Mouse (Mus musculus) layer of hippocampus, adult 9-10 months (tissue): Measurements from ENCODE around the gene Phtf1.

Experiments
- DNase-seq: peaks from one replicate; pipeline ENCODE4 v3.0.0; 2022; ENCODE audit warnings: low spot score

Phtf1 gene

DNA sequence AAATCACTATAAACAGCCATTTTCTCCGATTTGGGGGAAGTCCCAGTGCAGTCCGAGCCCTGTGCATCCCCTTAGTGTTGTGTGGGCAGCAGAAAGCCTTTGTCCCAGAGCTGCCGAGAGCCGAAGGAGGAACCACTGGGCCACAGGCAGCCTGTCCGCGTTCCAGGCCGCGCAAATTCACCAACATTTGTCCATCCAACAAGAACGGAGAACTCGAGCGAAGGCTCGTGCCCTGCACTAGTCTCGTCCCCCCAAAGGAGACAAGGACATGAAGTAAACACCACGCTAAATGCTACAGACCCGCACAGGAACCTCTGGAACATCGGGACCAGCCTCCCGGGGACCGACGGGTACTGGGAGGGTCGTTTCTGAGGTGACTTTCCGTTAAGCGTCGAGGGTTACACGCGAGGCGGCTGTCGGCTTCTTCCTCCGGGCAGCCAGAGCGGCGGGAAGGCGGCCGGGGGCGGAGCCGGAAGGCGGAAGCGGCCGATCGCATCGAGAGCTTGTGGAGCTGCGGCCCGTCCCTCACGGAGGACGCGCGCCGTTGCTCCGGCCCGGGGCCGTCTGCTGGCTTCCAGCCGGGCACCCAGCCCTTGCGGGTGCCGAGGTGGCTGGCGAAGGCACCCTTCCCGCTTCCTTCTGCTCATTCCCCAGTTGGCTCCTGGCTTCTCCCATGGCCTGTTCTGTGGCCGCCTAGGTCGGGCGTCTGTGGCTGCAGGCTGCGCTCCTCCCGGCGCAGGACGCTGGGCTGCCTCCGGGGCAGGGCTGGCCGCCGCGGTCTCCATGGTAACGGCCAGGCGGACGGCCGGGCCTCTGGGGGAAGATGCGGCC lies at the start of gene Phtf1:
Gene Phtf1, plus strand, starts transcription at position 250 of the 831 bp plus-strand sequence.
- DNase-seq = peak; percentile 54

DNA sequence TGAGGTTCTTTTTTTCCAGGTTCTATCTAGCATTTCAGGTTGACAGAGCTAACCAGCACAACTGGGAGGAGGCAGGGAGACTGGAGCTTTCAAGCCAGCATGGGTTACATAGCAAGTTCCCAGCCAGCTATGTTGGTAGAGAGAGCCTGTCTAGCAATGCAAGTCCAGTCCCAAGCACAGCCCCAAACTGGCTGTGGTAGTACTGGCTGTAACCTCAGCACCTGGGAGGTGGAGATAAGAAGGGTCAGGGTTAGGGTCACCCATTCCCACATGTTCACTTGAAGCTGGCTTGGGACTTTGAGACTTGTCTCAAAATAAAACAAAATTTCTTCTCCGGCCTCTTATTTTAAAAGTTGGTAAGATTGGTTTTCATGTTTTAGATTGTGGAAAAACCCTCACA lies 47.8 kb upstream of the Phtf1 start:
- DNase-seq = no peak

DNA sequence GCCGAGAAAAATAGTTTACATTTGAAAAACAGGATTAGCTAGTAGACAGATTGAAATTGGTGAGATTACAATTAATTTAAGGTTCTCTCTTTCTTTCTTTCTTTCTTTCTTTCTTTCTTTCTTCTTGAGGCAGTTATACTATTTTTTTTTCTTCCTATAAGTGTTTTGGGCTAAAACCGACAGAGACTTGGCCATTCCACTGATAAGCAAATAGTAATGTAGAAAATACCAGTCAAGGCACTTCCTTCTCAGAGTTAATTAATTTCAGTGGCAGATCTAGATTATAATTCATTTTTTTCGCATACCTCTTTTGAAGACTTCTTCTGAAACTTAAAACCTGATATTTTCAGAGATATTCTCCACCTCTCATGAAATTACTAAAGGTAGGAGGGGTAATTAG lies 42.6 kb upstream of the Phtf1 start:
- DNase-seq = no peak

DNA sequence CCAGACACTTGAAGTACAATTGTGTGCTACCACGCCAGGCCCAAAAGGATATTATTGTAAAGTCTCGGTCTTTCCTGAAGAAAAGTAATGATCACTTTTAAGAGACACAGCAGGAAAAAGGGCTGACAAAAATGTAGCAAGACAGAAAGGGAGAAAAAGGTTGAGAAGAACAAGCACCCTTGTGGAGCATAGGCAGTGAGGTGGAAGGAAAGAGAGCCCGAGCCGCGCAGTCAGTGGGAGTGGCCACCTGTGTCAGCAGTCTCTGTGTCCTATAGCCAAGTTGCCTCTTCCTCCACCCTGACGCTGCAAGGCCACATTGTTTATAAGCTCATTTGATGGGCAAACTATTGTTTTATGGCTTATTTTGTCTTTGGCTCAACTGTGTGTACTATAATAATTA lies 40.4 kb upstream of the Phtf1 start:
- no peak for DNase-seq

DNA sequence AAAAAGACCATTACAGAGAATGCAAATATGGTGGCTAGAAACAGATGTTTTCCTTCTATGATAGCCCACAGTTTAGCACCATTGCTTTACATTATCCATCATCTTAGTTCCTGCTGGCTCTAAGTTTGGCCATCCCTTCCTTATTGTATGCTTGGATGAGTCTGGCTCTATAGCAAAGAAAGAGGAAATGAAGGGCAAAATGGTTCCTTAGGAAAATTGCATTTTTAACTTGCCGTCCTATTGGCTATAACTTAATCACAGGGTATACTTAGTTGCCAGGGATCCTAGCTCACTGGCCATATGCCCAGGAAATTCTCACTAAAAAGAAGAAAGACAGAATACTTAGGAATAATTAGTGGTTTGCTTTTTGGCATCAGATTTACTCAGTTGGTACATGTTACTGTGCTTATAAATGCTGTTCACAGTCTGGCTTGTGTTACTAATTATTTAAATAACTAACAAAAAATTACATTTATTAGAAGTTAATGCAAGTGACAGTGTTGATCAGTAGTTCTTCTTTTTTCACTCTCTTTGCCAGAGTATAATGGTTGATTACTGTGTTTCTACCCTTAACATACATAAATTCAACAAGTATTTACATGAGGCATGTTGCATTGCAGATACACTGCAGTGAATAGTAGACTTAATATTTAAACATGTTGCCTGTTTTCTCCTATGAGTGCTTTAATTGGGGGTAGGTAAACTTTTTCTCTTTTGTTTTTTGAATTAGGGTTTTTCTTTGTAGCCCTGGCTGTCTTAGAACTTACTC lies 22.9 kb upstream of the Phtf1 start:
- DNase-seq = peak; percentile 24

DNA sequence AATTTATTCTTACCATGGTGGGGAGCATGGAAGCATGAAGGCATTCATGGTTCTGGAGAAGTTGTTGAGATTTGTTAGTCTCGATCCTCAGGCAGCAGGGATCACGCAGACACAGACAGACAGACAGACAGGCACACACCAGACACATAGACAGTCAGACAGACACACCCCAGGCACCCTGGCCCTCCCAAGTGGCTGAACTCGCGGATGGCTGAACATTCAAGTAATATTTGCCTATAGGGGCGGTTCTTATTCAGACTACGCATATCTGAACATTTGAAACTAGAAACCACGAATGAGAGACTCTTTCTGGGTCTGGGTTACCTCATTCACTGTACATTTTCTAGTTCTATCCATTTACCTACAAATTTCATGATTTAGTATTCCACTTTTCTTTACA lies 19.2 kb upstream of the Phtf1 start:
- no peak for DNase-seq

DNA sequence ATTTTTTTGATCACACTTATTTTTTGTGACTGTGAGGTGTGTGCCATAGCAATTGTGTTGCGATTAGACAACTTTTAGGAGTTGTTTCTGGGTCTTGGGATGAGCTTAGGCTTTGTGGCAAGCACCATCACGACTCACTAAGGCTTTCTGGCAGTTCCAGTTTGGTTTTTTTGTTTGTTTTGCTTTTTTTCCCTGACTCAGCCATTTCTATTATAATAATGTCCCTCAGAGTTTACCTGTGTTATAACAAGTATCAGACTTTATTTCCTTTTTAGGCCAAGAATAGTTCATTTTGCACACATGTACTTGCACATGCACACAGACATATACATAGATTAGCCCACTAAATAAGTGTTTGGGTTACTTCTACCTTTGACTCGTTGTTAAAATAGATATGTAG lies 7.3 kb upstream of the Phtf1 start:
- DNase-seq = no peak

DNA sequence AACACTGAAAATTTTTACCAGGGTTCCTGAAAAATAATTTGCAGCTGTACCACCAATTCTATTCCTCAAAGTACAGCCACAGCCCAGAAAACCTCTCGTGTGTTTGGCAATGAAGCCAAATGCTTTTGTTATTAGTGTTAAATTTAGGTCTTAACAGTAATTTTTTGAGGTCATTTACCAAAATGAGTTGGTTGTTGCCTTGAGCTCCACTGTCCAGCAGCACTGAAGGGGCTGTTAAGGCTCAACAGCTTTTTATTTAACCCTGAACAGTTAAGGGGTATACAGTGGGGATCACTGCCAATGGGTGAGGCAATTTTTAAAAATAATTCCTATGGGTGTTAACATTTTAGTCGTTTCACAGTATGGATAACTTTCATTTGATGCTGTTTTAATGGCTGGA lies 679 bp upstream of the Phtf1 start:
- no peak for DNase-seq

DNA sequence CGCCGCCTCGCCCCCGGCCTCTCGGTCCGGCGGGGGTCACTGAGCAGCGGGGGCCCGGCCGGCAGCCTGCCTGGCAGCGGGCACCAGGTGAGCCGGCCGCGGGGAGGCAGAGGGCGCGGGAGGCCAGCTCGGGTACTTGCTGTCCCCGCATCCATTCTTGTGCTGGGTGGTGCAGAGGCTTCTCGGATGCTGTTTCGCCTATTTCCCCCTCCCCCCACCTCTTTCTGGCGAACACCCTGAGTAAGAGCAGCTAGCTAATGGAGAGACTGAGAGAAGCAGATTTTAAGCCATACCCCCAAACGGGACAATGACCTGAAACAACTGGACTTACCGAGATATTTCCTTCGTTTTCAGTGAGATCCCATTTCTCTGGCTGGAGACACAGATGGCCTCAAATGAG lies 791 bp downstream of the Phtf1 start:
- DNase-seq = peak; percentile 18

DNA sequence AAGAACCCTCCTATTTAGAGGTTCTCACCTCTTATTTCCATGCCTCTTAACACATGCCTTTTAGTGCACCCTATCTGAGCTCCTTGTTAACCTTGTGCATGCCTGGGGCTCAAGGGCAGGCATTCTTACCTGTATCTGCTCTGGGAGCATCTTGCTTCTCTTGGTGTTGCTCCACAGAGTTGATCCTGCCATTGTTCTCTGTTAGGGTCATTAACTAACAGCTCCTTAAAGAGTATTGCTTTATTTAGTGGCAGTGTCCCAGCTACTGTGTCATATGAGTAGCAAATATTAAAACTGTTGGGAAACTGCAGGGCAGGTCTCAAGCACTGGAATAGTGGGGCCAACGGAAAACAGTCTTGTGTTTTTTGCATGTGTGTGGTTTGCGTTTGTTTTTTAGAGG lies 3.2 kb downstream of the Phtf1 start:
- DNase-seq = no peak

DNA sequence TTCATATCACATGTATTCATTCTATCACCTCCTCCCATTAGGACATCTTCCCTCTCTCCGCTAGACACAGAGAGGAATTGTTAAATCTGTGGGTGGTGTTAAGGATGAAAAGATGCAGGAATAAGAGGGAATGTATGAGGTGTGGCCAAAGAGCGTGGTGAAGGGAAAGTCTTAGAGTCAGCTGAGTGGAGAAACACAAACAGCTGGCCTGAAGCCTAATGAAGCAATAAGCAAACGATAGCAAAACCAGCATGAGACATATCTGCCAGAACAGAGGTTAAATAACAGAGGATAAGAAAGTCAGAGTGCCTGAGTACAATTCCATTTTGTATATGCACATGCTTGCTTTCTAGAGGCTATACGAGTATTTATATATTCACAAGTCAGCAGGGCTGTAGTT lies 16.6 kb downstream of the Phtf1 start:
- DNase-seq = no peak

DNA sequence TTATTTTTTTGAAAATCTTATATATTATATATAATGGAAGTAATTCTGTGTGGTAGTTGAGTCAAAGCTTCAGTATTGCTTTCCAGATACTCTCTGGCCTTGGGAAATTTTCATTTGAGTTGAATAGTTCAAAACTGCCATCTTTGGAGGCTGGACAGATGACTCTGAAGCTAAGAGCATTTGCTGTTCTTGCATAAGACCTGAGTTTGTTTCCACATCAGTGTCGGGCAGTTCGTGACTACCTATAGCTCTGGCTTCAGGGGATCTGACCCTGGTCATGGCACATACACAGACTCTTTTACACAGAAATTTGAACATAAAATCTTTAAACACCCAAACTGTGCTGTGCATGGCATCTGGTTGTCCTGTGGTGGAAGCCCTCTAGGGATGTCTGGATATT lies 17.3 kb downstream of the Phtf1 start:
- no peak for DNase-seq

DNA sequence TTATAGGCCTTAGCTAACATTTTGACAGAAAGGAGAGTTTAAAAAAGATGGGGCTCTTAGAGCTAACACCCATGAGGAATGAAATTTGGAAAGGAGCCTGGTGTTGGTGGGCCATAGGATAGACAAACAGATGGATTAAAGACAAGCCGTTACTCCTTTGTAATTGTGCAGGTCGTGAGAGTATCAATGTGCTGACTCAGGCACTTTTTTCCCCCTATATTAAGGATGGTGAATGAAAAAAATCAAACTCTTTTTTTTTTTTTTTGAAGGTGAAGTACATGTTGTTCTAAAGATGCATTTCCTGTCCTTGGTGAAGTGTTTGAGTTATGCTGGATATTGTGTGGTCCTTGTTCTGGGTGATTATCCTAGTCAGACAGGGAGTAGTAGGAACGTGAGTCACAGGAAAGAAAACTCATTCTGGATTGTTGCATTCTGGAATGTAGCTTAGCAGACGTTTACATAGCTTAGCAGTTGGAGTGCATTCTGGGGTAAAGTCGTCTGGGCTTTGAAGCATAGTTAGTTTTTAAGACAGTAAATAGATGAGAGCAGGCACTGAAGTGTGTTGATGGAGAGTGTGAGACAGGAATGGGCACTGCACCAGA lies 20.0 kb downstream of the Phtf1 start:
- DNase-seq = no peak

DNA sequence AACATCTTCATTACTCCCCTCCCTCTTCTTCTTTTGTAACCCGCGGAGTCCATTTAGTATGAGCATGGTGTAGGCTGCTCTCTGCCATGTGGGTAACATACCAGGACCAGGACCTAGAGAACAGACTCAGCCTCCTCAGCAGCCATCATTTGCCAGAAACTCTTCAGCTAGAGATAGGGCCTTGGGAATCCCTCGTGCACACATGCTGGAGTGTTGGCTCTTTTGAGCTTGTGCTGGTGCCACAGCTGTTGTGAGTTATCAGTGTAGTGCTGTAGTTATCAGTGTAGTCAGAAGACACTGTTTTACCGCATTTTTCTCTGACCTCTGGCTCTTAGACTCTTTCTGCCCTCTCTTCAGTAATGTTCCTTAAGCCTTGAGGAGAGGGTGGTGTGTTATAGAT lies 21.4 kb downstream of the Phtf1 start:
- DNase-seq = no peak

DNA sequence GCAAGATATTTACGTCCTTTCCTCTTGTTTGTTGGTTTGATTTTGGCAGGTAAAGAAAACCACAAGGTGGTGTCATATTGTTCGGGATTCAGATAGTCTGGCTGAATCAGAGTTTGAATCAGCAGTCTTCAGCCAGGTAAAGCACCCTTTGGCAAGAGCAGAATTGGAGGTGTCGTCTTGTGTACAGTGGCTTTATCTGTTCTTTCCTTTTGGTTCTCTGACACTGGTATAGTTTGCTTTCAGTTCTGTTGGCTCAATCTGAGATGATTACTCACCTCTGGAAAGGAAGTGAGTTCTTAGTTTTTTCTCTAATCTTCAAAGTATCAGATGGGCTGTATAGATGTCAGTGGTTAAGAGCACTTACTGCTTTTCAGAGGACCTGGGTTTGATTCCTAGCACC lies 23.4 kb downstream of the Phtf1 start:
- no peak for DNase-seq

DNA sequence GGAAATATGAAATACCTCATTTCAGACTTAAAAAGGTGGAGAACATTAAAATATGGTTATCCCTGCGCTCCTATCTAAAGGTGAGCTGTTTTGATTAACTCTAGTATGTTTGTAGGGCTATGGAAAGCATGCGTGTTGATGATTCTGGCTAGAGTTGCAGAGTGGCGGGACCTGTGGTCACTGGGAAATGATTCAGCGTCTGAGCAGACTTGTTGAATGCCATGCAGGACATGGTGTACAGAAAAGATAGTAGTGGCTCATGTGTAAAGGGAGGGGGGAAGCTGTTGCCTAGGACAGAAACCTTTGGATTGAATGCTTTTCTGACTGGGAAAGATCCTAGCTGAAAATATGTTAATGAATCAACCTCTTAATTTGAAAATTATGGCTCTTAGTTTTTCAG lies 30.8 kb downstream of the Phtf1 start:
- DNase-seq = no peak

DNA sequence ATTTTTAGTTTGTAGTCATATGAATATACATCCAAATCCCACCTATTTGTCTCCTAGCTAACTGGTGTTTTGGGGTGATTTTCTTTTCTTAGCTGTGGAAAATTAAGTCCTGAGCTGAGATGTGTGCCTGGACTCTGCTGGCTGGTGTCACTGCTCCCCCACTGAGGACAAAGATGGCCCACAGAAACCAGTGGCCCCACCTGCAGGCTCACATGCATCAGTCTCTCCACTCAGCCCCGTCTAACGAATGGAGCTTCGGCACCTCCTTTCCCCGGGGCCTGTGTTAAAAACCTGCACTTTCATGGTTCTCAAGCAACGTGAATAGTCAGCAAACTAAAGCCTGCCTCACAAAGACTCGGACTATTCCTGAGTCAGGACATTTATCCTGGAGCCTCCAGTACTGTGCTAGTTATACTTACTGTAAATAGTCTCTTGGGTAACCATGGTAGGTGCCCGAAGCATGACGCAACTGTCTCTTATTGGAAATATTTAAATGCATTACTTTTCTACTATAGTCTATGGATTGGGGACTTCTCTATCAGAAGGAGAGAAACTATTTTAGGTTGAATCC lies 39.1 kb downstream of the Phtf1 start:
- DNase-seq = no peak

DNA sequence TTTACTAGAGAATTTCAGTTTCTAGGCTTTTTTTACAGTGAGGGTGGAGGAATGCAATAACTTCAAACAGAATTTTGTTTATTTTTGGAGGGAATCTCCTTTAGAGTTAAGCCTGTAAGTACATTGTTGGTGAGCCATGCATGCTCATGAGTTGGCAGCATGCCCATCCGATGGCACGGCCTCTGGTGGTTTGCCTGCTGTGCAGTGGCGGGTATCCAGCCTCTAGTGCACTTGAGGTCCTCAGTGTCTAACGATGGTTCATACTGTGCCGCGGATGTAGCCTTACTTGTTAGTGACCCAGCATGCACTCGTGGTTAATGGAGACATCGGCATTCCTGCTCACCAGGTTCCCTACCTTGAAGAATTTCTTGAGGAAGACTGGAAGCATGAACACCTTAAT lies 39.6 kb downstream of the Phtf1 start:
- no peak for DNase-seq

DNA sequence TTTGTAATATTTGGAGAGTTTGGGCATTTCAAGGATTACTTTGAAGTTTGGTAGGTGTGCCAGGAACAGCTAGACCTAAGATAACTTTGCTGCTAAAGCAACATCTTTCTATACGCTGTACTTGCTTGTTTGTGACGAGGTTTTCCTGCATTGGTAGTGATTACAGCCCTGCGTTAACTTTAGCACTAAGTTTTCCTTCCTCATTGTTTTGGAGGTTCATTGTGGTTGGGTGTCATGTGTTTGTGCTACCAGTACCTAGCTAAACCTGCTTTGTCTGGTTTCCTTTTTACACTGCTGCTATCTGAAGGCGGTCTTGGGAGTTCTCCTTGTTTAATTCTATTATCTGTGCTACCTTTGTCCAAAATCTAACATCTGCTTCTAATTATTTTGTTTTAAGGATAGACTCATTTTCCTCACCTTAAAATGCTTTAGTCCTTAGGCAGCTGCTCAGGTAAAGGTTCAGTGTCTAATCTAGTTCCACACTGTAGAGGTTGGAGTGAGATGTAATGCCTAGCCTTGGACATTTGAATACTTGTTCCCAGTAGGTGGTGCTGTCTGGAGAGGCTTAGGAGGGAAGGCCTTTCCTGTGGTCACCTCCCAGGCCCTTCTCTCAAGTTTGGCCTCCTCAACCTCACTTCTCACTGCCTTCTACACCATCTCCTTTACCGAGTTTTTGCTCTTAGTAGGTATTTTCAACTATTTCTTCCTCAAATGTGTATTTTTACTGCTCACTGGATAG lies 42.2 kb downstream of the Phtf1 start:
- no peak for DNase-seq

DNA sequence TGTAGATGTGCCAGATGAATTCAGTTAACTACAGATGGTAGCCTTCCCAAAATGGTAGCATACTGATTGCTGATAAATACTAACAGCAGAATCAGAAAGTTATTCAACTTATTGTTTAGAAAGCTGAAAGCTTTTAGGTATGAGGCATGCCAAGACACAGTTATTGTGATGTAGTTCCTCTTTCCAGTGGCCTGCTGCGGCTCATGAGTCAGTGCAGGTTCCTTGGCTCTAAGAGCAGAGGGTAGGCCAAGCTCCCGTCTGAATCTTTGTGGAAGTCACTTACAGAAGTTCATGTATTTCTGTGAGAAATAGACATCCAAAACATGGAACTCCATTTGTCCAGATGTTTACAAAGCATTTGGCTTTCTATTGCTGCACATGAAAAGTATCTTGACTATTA lies 44.1 kb downstream of the Phtf1 start:
- DNase-seq = no peak

DNA sequence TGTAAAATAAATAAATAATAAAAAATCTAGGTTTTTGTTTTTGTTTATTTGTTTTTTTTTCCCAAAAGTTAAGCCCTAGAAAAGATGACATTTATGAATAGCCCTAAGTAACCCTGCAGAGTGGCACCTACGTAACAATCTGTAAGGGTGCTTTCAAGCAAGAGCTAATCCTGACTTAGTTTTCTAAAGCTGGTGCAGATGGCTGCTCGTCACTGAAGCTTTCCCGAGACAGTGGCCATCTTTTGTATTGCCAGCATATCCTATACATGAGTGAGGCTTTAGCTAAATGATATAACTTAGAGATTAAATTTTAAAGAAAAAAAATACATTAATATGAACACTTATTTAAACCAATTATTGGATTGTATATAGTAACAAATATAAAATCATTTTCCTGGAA lies 50.0 kb downstream of the Phtf1 start:
- DNase-seq = no peak

DNA sequence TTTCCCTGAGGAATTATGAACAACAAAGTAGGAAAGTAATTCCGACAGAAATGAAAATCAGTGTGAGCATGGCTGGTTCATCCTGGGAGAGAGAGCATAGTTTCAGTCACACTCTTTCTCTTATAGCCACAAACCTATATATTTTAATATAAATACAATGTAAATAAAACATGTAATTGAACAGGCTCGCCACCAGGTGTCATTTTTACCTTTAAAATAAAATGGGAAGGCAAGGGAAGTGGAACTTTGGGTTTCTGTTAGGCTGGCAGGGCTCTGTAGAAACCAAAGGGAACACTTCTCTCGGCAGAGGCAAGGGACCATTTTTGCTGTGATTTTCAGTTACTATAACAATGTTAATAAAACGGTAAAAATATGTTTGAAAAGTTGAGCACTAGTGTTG lies 51.5 kb downstream of the Phtf1 start:
- no peak for DNase-seq
